Mouse (Mus musculus) olfactory bulb, adult 2 months (tissue): ENCODE measurements around the gene Elovl1.

Experiments
- CTCF ChIP-seq: fragments of 200-500 bp; IDR thresholded peaks from 2 replicates; pipeline ENCODE4 v1.5.1; 2012; ENCODE audit warnings: low read depth, mild to moderate bottlenecking, low read length, moderate library complexity; ENCODE audit not compliant: insufficient read depth
- POLR2A ChIP-seq: fragments of 200-500 bp; IDR thresholded peaks from 2 replicates; pipeline ENCODE4 v1.6.1; 2012; ENCODE audit warnings: mild to moderate bottlenecking, low read depth, low read length, moderate library complexity; ENCODE audit not compliant: insufficient read depth

- TF ChIP-seq POLR2A (no peak), CTCF (no peak)
Observed at GRCm38 (mm10) chr4:118398400-118398799, 29.5 kb upstream of the Elovl1 start.
